Mouse (Mus musculus) gastrocnemius, adult 18-20 months (tissue): Measurements from ENCODE around the gene Dpp4. TPM values are rescaled to one million over a fixed set of nuclear protein-coding genes. Genes with fewer than 3 reads are reported as not detected.

ENCODE experiments used
- DNase-seq: peaks from one replicate; pipeline ENCODE4 v3.0.0; 2021; ENCODE audit warnings: low spot score
- total RNA-seq, 2 experiments: library from RNA; stranded (reverse); gene quantifications; 2 replicates each; pipeline ENCODE4 v1.2.3; 2021

The Dpp4 gene
- total RNA-seq, 2 experiments from 2014 or later: 2.2 to 2.8 TPM

GRCm38 (mm10) chr2:62411211-62412080 lies 585 bp downstream of the Dpp4 start:
- peak; percentile 24 for DNase-seq

- DNase-seq: no peak
These were observed 3.3 kb downstream of the Dpp4 start for GRCm38 (mm10) chr2:62408701-62409201.

GRCm38 (mm10) chr2:62408216-62408615 lies 3.8 kb downstream of the Dpp4 start:
- DNase-seq: no peak

- DNase-seq: no peak
These were observed 8.4 kb downstream of the Dpp4 start for GRCm38 (mm10) chr2:62403556-62404135.

- peak; percentile 70 for DNase-seq
These were observed 11.0 kb downstream of the Dpp4 start for GRCm38 (mm10) chr2:62401011-62401410.

- no peak for DNase-seq
These were observed 12.2 kb downstream of the Dpp4 start for GRCm38 (mm10) chr2:62399832-62400231.

GRCm38 (mm10) chr2:62399361-62399760 lies 12.7 kb downstream of the Dpp4 start:
- no peak for DNase-seq

- no peak for DNase-seq
These were observed 13.7 kb downstream of the Dpp4 start for GRCm38 (mm10) chr2:62398115-62398875.

GRCm38 (mm10) chr2:62397661-62398060 lies 14.4 kb downstream of the Dpp4 start:
- no peak for DNase-seq

GRCm38 (mm10) chr2:62396799-62397198 lies 15.2 kb downstream of the Dpp4 start:
- DNase-seq: no peak

- DNase-seq: no peak
These were observed 17.2 kb downstream of the Dpp4 start for GRCm38 (mm10) chr2:62394800-62395199.

GRCm38 (mm10) chr2:62392098-62392497 lies 19.9 kb downstream of the Dpp4 start:
- DNase-seq: no peak

- DNase-seq: no peak
These were observed 21.0 kb downstream of the Dpp4 start for GRCm38 (mm10) chr2:62390961-62391461.

GRCm38 (mm10) chr2:62390305-62390704 lies 21.7 kb downstream of the Dpp4 start:
- no peak for DNase-seq

GRCm38 (mm10) chr2:62388841-62389240 lies 23.2 kb downstream of the Dpp4 start:
- DNase-seq: no peak

GRCm38 (mm10) chr2:62383196-62383595 lies 28.8 kb downstream of the Dpp4 start:
- no peak for DNase-seq

- no peak for DNase-seq
These were observed 29.6 kb downstream of the Dpp4 start for GRCm38 (mm10) chr2:62382440-62382839.

- DNase-seq: peak; percentile 64
These were observed 30.3 kb downstream of the Dpp4 start for GRCm38 (mm10) chr2:62381756-62382155.

- DNase-seq: no peak
These were observed 38.3 kb downstream of the Dpp4 start for GRCm38 (mm10) chr2:62373692-62374091.

- no peak for DNase-seq
These were observed 42.0 kb downstream of the Dpp4 start for GRCm38 (mm10) chr2:62370048-62370447.

GRCm38 (mm10) chr2:62368349-62369053 lies 43.5 kb downstream of the Dpp4 start:
- DNase-seq: no peak
